Mouse (Mus musculus): ENCODE data around the gene Tmem115.

- TF ChIP-seq EP300 (IDR thresholded peaks at IDR 0.05; ENCODE audit: low read depth) (no peak), CTCF (IDR thresholded peaks at IDR 0.05; ENCODE audit: low read depth) (peak; percentile 5; the same call in 1 of the 2 replicates)
Observed at GRCm38 (mm10) chr9:107551117-107551889, 17.6 kb downstream of the Tmem115 start, which contains the start of gene Rassf1.

Data from liver, embryonic 14.5 days (tissue).